Mouse (Mus musculus) liver, embryonic 11.5 days (tissue): ENCODE data around the gene Pfn1. TPM values are rescaled to one million over a fixed set of nuclear protein-coding genes. Genes with fewer than 3 reads are reported as not detected.

Experiments
- ATAC-seq: fragments of 200-750 bp; cut with Nextera tagmentation; replicated peaks from 2 replicates; pipeline ENCODE4 v1.8.0; 2017; ENCODE audit warnings: moderate number of reproducible peaks, mild to moderate bottlenecking, moderate TSS enrichment, moderate library complexity; ENCODE audit not compliant: low FRiP score
- DNase-seq: peaks from one replicate; pipeline ENCODE4 v3.0.0-alpha.2; 2017; ENCODE audit warnings: low spot score
- H3K27ac ChIP-seq: fragments of 300-500 bp; sonication (generic); 2 replicates; pipeline ENCODE4 v1.5.1; 2014; ENCODE audit warnings: mild to moderate bottlenecking, low read depth, low read length, control low read depth
- H3K27me3 ChIP-seq: fragments of 300-500 bp; sonication (generic); replicated peaks from 2 replicates; pipeline ENCODE4 v1.6.1; 2014; ENCODE audit warnings: low read length, mixed read lengths; ENCODE audit not compliant: control insufficient read depth, insufficient read depth
- H3K36me3 ChIP-seq: fragments of 300-500 bp; sonication (generic); 2 replicates; pipeline ENCODE4 v1.6.1; 2014; ENCODE audit warnings: mild to moderate bottlenecking, low read length, moderate library complexity, mixed read lengths; ENCODE audit not compliant: control insufficient read depth, insufficient read depth
- H3K4me1 ChIP-seq: fragments of 300-500 bp; sonication (generic); replicated peaks from 2 replicates; pipeline ENCODE4 v1.6.1; 2014; ENCODE audit warnings: low read length, mixed read lengths; ENCODE audit not compliant: control insufficient read depth, insufficient read depth
- H3K4me2 ChIP-seq: fragments of 300-500 bp; sonication (generic); 2 replicates; pipeline ENCODE4 v1.6.1; 2014; ENCODE audit warnings: mild to moderate bottlenecking, control low read depth, moderate library complexity
- H3K4me3 ChIP-seq: fragments of 300-500 bp; sonication (generic); 2 replicates; pipeline ENCODE4 v1.5.1; 2014; ENCODE audit warnings: low read depth, low read length, control low read depth
- H3K9ac ChIP-seq: fragments of 300-500 bp; sonication (generic); 2 replicates; pipeline ENCODE4 v1.6.1; 2014; ENCODE audit warnings: low read depth, low read length, control low read depth
- H3K9me3 ChIP-seq: fragments of 300-500 bp; sonication (generic); 2 replicates; pipeline ENCODE4 v1.6.1; 2016; ENCODE audit warnings: low read length, inconsistent platforms, mixed read lengths; ENCODE audit not compliant: control insufficient read depth
- WGBS: fragments of 180-500 bp; shearing (Covaris S2); extraction: QIAGEN DNeasy Blood & Tissue Kit; methylation state at CpG from one replicate; pipeline ENCODE4 v1.1.7; 2014; 5-methylcytosine and 5-hydroxymethylcytosine counted together
- polyA plus RNA-seq: library from polyadenylated mRNA; unstranded; fragments of >200 nt; fragmentation: Nextera tagmentation; extraction: Ambion mirVana; gene quantifications from 2 replicates; pipeline ENCODE4 v1.2.1, GENCODE M21; 2014

Gene Pfn1
- polyA plus RNA-seq, 1 experiment from 2014 or later: 2,367 TPM

DNA sequence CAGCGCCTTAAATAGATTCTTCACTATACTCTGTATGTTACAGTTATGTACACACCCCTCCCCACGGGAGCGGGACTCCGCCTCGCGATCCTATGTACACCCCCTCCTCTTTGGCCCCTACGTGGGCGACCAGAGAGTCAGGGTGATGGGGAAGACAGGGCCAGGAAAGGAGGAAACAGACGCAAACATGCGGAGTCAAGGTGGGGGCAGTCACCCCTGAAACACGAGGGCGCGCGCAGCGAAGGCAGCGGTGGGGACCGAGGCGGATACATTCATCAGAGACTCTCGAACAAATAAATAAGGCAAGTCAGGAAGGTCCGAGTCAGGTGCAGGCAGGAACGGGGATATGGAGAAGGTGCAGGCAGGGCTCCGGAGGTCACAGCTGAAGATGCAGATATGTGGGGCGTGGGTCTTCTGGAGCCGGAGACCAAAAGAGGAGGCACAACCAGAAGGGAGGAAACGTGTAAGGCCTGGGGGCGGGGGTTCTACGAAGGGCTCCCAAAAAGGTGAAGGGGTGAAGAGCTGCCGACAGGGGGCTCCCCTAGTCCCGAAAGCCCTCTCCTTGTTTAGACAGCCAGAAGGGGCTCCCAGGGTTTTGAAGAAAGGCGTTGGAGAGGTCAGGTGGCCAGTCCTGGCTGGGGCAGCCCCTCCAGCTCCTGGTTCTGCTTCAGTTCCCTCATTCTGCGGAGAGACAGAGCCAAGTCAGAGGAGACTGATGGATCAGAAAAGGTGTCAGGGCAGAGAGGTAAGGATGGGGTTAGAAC is 15.3 kb upstream of the Pfn1 start:
- Histone ChIP-seq H3K27ac (peak overlapping the region; percentile 89), H3K4me3 (peak overlapping the region; percentile 66), H3K27me3 (no peaks in the 10 kb centered on the region), H3K9me3 (no peaks in the 10 kb centered on the region), H3K36me3 (peaks cover 12% of the 10 kb centered on the region; the same call in 1 of the 2 replicates), H3K4me1 (peaks cover 22% of the 10 kb centered on the region), H3K9ac (peak overlapping the region; percentile 77), H3K4me2 (peak overlapping the region; percentile 83)
- ATAC-seq (peak; percentile 16; the same call in 1 of the 2 replicates), DNase-seq (peak; percentile 81)
- WGBS: under 1% methylated on average over 31 of the region's 31 CpGs

DNA sequence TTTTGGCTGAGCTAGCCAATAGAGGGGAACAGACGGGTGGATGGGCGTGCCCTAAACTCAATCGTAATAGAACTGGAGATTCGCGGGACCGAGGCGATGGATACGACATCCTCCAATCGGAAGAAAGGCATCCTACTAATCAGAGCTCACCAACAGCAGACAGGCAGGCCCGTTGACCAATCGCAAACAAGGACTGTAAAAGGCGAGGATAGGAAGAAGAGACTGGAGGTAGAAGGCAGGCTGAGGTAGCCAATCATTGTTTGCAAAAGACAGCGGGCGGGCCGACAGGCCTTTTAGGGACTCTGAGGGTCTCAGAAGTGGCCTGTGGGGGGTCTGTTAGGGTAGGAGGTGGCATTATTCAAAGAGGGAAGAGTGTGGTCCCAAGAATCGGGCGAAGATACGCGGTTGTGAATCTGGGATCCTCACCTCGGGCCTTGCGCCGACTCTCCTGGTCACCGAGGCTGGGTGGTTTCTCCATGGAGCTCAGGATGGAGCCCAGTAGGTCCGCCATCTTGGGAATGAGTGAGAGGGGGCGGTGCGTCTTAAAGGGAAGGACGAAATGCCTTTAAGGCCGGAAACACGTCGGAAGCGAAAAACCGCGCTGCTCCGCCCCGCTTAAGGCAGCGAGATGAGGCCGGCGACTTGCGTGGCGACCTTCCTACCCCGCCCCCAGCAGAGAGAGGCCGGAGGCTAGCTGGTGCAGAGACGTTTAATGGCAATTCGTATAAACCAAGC is 14.5 kb upstream of the Pfn1 start, which contains the start of gene Spag7:
TSS of gene Spag7 (minus strand) at position 646 of the 735 bp plus-strand sequence.
- ATAC-seq (peak; percentile 94), DNase-seq (peak; percentile 95)
- Histone ChIP-seq H3K4me3 (peak within 1 kb of the TSS; percentile 66), H3K27ac (peak within 1 kb of the TSS; percentile 89), H3K9me3 (no peaks in the 10 kb centered on the region), H3K27me3 (no peaks in the 10 kb centered on the region), H3K36me3 (peaks cover 16% of the 10 kb centered on the region), H3K4me1 (peaks cover 22% of the 10 kb centered on the region), H3K4me2 (peak within 1 kb of the TSS; percentile 84), H3K9ac (peak within 1 kb of the TSS; percentile 77)
- under 1% methylated on average over 44 of the region's 44 CpGs for WGBS

DNA sequence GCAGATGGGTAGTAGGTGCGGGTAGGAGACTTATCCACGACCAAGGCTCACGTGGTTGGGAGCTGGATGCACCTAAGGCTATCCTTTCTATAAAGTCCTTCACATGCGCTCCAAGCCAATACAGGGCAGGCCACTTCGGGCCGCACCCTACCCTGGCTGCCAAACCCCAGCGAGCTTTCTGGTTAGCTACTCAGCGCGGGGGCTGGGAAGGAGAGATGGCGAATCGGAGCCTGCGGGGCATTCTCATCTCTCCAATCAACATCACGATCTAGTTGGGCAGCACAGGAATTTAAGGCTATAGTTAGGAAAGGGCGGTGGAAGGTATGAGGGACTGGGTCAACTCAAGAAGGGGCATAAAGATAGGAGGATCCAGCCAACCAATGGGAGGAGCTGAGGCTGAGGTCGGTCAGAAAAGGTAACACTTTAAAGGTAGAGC is 13.9 kb upstream of the Pfn1 start:
- ATAC-seq: peak; percentile 60

DNA sequence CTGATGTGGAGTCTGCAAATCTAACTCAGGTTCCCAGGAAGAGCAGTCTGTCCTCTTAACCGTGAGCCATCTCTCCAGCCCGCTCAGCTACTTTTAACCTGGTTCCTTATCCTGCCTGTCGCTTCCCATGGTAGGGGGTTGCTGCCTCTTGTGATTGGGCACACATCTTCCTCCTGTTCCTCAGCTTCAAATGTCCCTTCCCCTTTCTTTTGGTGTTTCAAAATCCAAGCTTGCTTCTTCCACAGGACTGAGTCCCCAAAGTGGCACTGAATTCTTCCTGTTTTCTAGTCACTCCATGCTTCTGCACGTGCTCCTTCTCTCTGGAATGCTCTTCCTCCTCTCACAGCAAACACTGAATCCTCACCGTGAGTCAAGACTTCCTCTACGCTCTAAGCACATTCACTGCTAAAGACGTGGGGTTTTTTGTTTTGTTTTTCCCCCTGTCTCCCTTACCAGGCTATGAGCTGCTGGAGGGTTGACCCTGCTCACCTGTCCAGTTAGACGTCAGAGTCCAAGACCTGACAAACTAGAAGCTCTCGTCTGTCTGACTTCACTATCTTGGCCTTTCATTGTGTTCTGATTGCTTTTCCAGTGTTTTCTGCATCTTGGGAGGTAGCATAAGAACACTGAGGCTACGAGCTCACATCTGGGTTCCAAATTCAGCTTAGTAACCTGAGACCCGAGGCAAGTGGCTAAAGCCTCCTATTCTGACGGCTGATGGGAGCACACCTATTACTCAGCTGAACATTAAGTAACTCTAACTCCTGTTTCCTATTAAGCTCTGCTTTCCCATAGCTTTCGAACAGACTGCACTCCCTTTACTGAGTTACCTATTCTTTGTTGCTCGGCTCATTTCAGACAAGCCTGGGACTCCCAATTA is 13.1 kb upstream of the Pfn1 start:
- Histone ChIP-seq H3K9ac (peak overlapping the region; percentile 72), H3K4me2 (peak overlapping the region; percentile 84), H3K4me3 (peak overlapping the region; percentile 66), H3K27ac (peak overlapping the region; percentile 89), H3K27me3 (no peaks in the 10 kb centered on the region), H3K36me3 (peaks cover 25% of the 10 kb centered on the region), H3K4me1 (peaks cover 22% of the 10 kb centered on the region), H3K9me3 (no peaks in the 10 kb centered on the region)
- ATAC-seq: no peak
- WGBS: 65% methylated on average over 14 of the region's 14 CpGs
- DNase-seq: no peak

More for the DNA sequence above, 13.9 kb upstream of the Pfn1 start:
- WGBS: 2% methylated on average over 15 of the region's 15 CpGs
- H3K9me3 ChIP-seq: no peaks in the 10 kb centered on the region
- H3K4me3 ChIP-seq: peak overlapping the region; percentile 66
- H3K9ac ChIP-seq: peak overlapping the region; percentile 72
- H3K36me3 ChIP-seq: peaks cover 21% of the 10 kb centered on the region
- H3K27me3 ChIP-seq: no peaks in the 10 kb centered on the region
- peak; percentile 76 for DNase-seq
- H3K27ac ChIP-seq: peak overlapping the region; percentile 89
- peak overlapping the region; percentile 84 for H3K4me2 ChIP-seq
- H3K4me1 ChIP-seq: peaks cover 22% of the 10 kb centered on the region

DNA sequence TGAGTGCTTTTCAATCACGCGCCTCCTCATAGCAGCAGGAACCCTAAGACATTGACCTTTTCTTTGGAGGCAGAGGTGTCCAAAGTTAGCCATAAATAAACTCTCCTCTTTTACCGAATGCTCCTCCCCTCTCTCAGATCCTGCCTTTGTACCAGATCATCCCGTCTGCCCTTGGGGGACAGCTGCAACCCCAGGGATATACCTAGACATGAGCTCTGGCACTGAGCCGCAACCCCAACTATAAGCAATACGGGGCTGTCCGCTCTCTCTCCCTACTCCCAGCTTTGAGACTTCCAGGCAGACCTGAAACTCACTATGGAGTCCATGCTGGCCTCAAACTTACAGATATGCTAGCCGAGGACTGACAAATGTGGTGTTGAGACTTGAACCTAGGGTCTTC is 12.2 kb upstream of the Pfn1 start:
- H3K9ac ChIP-seq: no peak overlapping the region
- H3K27me3 ChIP-seq: no peaks in the 10 kb centered on the region
- WGBS: 95% methylated on average over 8 of the region's 8 CpGs
- H3K4me2 ChIP-seq: no peak overlapping the region
- ATAC-seq (no peak), DNase-seq (no peak)
- H3K4me3 ChIP-seq: no peak overlapping the region
- H3K9me3 ChIP-seq: no peaks in the 10 kb centered on the region
- peaks cover 28% of the 10 kb centered on the region for H3K36me3 ChIP-seq
- no peak overlapping the region for H3K27ac ChIP-seq
- H3K4me1 ChIP-seq: peaks cover 20% of the 10 kb centered on the region

DNA sequence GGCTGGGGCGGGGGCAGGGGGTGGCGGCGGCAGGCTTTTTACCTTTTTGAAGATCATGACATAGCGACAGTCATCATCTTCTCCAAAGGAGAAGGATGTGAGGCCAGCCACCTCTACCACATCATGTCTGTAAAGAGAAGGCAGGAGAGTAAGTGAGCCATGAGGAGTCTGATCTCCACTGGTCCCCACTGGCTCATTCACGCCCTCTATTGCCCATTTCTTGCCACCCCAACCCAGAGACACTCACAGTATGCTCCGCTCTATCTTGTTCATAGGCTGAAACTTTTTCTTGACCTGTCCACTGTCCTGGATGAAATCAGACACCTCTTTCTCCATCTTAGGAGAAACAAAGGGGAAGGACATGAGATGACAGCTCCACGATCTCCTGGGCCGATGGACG is 10.3 kb upstream of the Pfn1 start:
- peaks cover 28% of the 10 kb centered on the region for H3K36me3 ChIP-seq
- H3K27ac ChIP-seq: no peak overlapping the region
- 89% methylated on average over 9 of the region's 9 CpGs for WGBS
- no peak overlapping the region for H3K4me3 ChIP-seq
- no peak overlapping the region for H3K9ac ChIP-seq
- peaks cover 10% of the 10 kb centered on the region for H3K4me1 ChIP-seq
- DNase-seq: no peak
- ATAC-seq: no peak
- no peaks in the 10 kb centered on the region for H3K9me3 ChIP-seq
- H3K4me2 ChIP-seq: no peak overlapping the region
- no peaks in the 10 kb centered on the region for H3K27me3 ChIP-seq

DNA sequence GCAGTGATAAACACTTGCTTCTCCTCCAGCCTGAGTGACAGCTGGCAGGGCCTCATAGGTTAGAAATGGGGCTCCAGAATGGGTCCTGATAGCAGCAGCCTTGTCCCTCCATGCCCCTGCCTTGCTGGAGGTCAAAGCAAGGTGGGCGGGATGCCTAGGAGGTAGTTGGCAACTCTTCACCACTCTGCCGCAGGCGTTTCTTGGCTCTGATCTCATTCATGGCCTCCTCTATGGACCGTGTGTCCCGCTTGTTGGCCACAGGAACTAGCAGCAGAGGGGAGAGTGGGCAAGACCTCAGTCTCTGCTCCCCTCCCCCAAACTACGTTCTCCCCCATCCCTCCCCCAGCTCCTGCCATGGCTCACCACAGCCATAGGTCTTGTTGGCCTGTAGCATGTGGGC is 9.5 kb upstream of the Pfn1 start:
- H3K4me1 ChIP-seq: peaks cover 10% of the 10 kb centered on the region
- no peak overlapping the region for H3K4me3 ChIP-seq
- H3K9ac ChIP-seq: no peak overlapping the region
- no peak overlapping the region for H3K27ac ChIP-seq
- 93% methylated on average over 6 of the region's 6 CpGs for WGBS
- no peaks in the 10 kb centered on the region for H3K27me3 ChIP-seq
- ATAC-seq (no peak), DNase-seq (no peak)
- H3K4me2 ChIP-seq: no peak overlapping the region
- peaks cover 28% of the 10 kb centered on the region for H3K36me3 ChIP-seq
- no peaks in the 10 kb centered on the region for H3K9me3 ChIP-seq

DNA sequence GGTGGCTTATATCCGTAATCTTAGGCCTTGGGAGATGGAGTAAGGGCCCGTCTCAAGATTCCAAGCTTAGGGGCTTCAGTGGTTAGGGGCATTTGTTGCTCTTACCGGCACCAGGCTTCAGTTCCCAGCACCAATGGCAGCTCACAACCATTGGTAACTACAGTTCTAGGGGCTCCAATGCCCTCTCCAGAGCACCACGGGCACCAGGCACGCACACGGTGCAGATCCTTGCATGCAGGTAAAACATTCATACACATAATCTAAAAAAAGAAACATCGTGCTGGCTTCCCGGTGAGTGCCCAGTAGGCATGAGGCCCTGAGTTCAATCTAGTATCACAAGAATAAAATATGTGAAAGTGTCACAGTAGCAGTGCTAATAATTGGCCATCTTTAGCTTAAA is 8.7 kb upstream of the Pfn1 start:
- no peak overlapping the region for H3K27ac ChIP-seq
- H3K9me3 ChIP-seq: no peaks in the 10 kb centered on the region
- peaks cover 14% of the 10 kb centered on the region for H3K4me1 ChIP-seq
- no peak for ATAC-seq
- H3K4me3 ChIP-seq: no peak overlapping the region
- no peak for DNase-seq
- no peaks in the 10 kb centered on the region for H3K27me3 ChIP-seq
- H3K9ac ChIP-seq: no peak overlapping the region
- WGBS: 89% methylated on average over 8 of the region's 8 CpGs
- H3K36me3 ChIP-seq: peaks cover 28% of the 10 kb centered on the region
- no peak overlapping the region for H3K4me2 ChIP-seq
